Mouse (Mus musculus): ENCODE measurements around the gene Serpine2.

Serpine2 gene

GRCm38 (mm10) chr1:79756417-79756816 lies 104.6 kb downstream of the Serpine2 start:
- Histone ChIP-seq H3K36me3 (ENCODE audit: control insufficient read depth, insufficient read depth, low read length, poor library complexity, severe bottlenecking) (no peaks in the 10 kb centered on the region), H3K27me3 (ENCODE audit: control insufficient read depth, insufficient read depth, low read length, poor library complexity, severe bottlenecking) (no peaks in the 10 kb centered on the region; the same call in 1 of the 2 replicates)
- no peak for DNase-seq (ENCODE audit: low read depth, low spot score)

GRCm38 (mm10) chr1:79755376-79755775 lies 105.6 kb downstream of the Serpine2 start:
- DNase-seq (ENCODE audit: low read depth, low spot score) = no peak
- Histone ChIP-seq H3K36me3 (ENCODE audit: control insufficient read depth, insufficient read depth, low read length, poor library complexity, severe bottlenecking) (no peaks in the 10 kb centered on the region), H3K27me3 (ENCODE audit: control insufficient read depth, insufficient read depth, low read length, poor library complexity, severe bottlenecking) (no peaks in the 10 kb centered on the region; the same call in 1 of the 2 replicates)

GRCm38 (mm10) chr1:79754936-79755335 lies 106.0 kb downstream of the Serpine2 start:
- DNase-seq (ENCODE audit: low read depth, low spot score) = no peak
- Histone ChIP-seq H3K36me3 (ENCODE audit: control insufficient read depth, insufficient read depth, low read length, poor library complexity, severe bottlenecking) (no peaks in the 10 kb centered on the region), H3K27me3 (ENCODE audit: control insufficient read depth, insufficient read depth, low read length, poor library complexity, severe bottlenecking) (no peaks in the 10 kb centered on the region; the same call in 1 of the 2 replicates)

- Histone ChIP-seq H3K36me3 (ENCODE audit: control insufficient read depth, insufficient read depth, low read length, poor library complexity, severe bottlenecking) (no peaks in the 10 kb centered on the region), H3K27me3 (ENCODE audit: control insufficient read depth, insufficient read depth, low read length, poor library complexity, severe bottlenecking) (no peaks in the 10 kb centered on the region; the same call in 1 of the 2 replicates)
- no peak for DNase-seq (ENCODE audit: low read depth, low spot score)
These were observed 107.5 kb downstream of the Serpine2 start for GRCm38 (mm10) chr1:79753456-79753855.

- Histone ChIP-seq H3K27me3 (ENCODE audit: control insufficient read depth, insufficient read depth, low read length, poor library complexity, severe bottlenecking) (no peaks in the 10 kb centered on the region; the same call in 1 of the 2 replicates), H3K36me3 (ENCODE audit: control insufficient read depth, insufficient read depth, low read length, poor library complexity, severe bottlenecking) (no peaks in the 10 kb centered on the region)
- no peak for DNase-seq (ENCODE audit: low read depth, low spot score)
These were observed 108.2 kb downstream of the Serpine2 start for GRCm38 (mm10) chr1:79752714-79753340.

- Histone ChIP-seq H3K36me3 (ENCODE audit: control insufficient read depth, insufficient read depth, low read length, poor library complexity, severe bottlenecking) (no peaks in the 10 kb centered on the region), H3K27me3 (ENCODE audit: control insufficient read depth, insufficient read depth, low read length, poor library complexity, severe bottlenecking) (no peaks in the 10 kb centered on the region; the same call in 1 of the 2 replicates)
- peak; percentile 67 for DNase-seq (ENCODE audit: low read depth, low spot score)
These were observed 108.8 kb downstream of the Serpine2 start for GRCm38 (mm10) chr1:79752015-79752695.

GRCm38 (mm10) chr1:79751186-79751585 lies 109.8 kb downstream of the Serpine2 start:
- DNase-seq (ENCODE audit: low read depth, low spot score) = no peak
- Histone ChIP-seq H3K36me3 (ENCODE audit: control insufficient read depth, insufficient read depth, low read length, poor library complexity, severe bottlenecking) (no peaks in the 10 kb centered on the region), H3K27me3 (ENCODE audit: control insufficient read depth, insufficient read depth, low read length, poor library complexity, severe bottlenecking) (no peaks in the 10 kb centered on the region)

GRCm38 (mm10) chr1:79746056-79746455 lies 114.9 kb downstream of the Serpine2 start:
- Histone ChIP-seq H3K36me3 (ENCODE audit: control insufficient read depth, insufficient read depth, low read length, poor library complexity, severe bottlenecking) (no peaks in the 10 kb centered on the region), H3K27me3 (ENCODE audit: control insufficient read depth, insufficient read depth, low read length, poor library complexity, severe bottlenecking) (no peaks in the 10 kb centered on the region)
- no peak for DNase-seq (ENCODE audit: low read depth, low spot score)
